Mouse (Mus musculus) B cell, adult 2 months (primary cell): Measurements from ENCODE around the gene Rangap1.
"Not testable (repeated sequence)": the region's sequence is repeated elsewhere in the genome, so short reads cannot be mapped to it uniquely, and the experiment has no call there.

Experiments
- DNase-seq, 2 experiments: peaks; one replicate each; pipeline ENCODE4 v3.0.0; 2022

Rangap1 gene

DNA sequence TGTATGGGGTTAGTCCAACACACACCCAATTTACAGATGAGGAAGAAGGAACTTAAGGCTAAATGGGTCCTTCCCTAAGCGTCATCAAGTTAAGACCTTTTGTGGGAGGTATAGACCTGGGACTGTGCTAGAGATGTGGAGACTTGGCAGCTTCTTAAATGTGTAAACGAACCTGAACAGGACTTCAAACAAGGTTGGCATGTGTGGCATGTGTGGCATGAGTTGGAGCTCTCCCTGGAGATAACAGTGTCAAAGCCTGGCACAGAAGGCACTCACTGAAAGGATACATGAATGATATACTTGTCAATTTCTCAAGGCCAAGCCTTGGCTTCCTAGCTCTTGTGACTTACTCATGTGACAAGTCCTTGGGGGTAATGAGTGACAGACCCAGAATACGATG is 6.0 kb downstream of the Rangap1 start:
- no peak for DNase-seq

DNA sequence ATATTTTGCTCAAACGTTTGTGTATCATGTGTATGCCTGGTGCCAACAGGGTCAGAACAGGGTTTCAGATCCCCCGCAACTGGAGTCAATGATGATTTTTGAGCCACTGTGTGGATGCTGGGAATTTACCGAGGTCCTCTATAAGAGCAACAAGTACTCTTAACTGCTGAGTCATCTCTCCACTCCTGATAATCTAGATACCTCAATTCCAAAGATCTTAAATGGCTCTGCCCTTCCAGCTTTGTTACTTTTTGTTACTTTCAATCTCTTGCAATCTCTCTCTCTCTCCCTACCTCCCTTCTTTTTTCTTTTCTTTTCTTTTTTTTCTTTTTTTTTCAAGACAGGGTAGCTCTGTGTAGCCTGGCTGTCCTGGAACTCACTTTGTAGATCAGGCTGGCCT is 10.3 kb downstream of the Rangap1 start:
- DNase-seq, result no peak

DNA sequence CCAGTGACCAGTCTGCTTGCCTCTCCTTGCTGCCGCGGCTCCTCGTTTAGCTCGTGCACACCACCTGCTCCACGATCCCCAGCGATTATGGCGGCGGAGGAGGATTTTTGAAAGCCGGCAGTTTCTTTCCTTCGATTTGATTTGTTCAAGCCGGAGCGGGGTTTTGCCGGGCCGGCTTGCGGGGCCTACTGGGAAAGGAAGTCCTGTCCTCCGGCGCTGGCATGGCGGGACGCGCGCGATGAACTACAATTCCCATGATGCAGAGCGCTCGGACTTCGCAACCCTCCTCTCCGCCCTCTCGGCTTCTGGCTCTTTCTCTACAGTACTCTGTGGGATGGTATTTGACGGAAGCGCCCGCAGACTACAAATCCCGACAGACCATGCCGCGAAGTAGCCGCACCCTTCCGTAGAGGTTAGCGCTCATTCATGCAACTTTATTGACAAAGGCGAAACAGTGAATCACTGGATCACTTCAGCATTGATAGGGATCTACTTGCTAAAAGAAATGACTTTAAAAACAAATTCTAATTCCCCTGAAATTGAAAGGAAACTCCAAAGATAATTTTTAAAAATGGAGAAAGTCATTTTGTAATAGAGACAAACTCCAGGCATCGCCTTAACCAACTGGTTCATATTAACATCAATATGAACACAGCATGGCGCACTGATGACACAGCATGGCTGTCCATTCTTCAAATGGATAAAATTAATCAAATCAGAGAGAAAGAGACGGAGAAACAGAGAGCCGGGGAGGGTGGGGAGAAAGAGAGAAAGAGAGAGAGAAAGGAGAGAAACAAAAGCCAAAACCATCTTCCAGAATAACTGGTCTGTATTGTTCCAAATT is 15.3 kb downstream of the Rangap1 start:
- peak; percentile 95 to 96 for DNase-seq

DNA sequence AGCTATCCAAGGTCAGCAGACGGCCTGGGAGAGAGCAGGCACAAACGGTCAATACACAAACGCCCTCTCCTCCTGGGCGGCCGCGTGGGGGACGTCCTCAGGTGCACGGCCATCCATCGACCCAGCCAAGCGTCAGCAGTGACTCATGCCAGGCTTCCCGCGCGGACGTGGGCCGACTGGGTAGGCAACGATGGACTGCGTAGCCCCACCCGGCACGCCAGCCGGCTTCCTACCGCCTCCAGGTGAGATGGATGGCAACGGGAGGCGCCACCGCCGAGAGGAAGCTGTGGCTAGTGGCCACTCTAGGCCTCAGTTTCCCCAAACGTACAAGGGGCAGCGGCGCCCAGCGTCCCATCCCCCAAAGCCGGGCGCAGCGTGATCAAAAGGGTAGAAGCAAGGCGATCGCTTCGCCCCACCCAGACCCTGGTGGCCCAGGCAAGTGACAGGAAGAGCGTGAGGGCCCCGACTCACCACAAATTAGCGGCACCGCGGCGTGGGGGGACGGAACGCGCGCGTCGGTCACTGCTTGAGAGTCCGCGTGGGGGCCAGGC is 16.0 kb downstream of the Rangap1 start:
- DNase-seq, result peak; percentile 35 to 45

DNA sequence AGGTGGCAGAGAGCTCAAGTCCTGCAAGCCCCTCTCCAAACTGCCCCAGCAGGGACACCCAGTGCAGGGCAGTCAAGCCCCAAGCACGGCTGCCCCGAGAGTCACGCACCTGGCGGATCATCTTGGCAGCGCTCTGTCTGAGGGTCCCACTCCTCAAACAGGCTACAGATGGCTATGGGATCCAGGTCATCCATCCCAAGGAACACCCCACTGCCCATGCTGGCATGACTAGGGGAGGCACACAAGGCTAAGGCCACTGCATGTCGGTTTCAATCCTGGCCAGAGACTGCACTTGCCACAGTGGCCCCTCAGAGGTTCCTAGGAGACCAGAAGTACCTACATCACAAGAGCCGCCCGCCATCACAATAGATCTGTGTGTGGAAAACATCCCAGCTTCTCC is 19.4 kb downstream of the Rangap1 start:
- DNase-seq, result no peak

DNA sequence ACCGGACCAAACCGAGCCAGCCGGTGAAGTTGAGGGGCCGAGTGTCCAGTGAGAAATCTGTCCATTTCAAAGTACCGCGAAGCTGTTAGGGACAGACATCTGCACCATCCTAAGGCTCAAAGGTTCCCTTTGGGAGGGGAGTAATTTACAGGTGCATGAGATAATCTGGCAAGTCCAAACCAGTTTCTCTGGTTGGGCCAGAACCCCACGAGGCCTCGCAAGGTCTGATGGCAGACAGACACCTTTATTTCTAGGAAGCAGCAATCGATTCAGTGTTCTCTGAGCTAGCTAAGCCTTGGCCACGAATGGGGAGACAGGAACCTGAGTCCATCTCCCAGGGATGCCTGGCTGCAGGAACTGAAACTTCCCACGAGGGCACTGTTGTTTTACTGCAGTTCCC is 21.7 kb downstream of the Rangap1 start:
- no peak for DNase-seq

DNA sequence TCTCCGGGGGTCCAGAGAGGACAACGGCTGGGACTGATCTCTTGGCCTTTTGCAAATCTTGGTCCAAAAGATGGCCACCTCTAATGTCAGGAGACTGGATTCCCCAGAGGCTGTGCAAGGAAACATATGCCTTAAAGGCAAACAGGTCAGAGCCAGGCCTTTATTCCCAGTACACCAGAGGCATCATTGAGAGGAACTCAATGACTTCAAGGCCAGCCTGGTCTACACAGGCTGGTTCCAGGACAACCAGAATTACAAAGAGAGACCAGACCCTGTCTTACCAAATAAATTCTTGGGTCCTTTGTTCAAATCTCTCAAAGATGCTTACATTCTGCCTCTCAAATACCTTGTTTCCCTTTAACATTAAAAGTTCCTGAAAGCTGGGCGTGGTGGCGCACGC is 23.0 kb downstream of the Rangap1 start:
- DNase-seq, result no peak

DNA sequence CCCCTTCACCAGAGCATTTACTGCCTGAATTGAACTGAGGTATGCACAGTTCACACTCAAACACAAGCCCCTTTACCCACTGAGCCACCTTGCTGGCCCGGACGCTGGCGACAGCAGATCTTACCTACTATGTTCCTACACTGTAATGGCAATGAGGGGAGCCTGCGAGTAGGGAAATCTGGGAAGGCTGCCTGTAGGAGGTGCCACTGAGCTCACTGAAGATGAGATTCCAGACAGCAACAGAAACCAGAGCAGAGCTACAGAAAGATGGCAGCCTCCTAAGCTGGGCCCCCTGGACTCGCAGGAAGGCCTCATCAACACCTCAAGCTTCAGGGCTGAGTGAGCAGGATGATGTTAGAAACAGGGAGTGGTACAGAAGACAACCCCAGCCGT is 26.2 kb downstream of the Rangap1 start:
- DNase-seq, result no peak

DNA sequence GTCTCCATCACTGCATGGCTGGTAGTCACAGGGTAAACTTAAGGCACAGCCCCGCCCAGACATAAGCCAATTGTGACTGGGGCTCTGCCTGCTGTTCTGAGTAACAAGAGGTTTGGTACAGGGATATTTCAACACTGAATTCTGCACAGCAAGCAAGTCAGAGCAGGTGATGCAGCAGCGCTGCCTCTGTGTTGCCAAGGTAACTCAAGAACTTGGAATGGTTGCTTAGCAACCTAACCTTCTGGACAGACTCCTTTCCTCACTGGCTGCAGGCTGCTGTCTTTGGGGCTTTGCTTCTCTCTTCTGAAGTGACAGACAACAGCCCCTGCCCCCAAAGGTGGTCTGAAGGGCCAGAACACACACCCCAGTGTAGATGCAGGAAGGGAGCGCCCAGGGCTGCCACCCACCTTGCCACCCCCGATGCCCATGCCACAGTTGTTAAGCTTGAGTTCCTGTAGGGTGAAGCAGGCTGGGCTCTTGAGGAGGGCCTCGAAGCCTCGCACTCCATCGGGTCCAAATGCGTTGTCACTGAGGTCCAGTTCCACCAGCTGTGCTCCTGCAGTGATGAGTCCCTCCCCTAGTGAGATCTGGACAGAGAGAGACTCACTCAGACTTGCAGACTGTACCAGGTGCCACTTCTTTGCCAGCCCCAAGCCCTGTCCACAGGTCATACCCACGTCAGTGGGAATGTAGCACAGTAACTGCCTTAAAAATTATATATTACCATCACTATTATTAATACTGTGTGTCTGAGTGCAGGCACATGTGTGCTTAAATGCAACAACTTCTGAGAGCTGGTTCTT is 26.8 kb downstream of the Rangap1 start:
- DNase-seq, result no peak

DNA sequence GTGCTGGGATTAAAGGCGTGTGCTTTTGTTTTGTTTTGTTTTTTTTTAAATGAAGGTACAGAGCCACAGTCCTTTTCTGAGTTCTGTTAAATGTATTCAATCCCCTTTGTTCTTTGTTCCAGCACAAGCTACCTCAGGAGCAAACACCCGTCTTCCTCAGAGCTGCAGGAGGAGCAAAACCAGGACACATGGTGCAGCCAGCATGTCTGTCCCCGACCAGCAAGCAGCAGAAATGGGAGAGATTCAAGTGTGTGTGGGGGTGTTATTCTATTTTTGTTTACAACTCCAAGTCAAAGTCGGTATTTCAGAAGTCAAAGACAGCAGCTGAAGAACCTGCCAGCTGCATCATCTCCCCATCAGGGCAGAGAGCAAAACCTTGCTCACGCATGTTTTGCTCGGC is 31.6 kb downstream of the Rangap1 start:
- DNase-seq, result no peak

DNA sequence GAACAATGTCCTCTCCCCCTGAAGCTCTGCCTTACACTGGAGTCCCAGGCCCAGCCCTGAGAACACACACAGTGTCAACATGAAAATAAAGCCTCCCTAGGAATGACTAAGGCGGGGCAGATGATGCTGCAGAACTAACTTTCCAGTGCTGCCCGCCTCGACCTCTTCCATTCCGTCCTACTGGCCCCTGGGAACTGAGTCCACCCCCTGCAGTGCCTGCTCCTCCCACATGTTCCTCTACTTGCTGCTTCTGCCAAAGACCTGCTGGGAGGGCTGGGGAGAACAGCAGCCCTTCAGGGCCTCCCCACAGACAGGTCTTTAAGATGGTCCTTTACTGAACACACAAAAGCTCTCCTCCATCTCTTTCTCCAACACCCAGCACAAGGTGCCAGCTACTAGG is 34.5 kb downstream of the Rangap1 start:
- DNase-seq, result no peak

DNA sequence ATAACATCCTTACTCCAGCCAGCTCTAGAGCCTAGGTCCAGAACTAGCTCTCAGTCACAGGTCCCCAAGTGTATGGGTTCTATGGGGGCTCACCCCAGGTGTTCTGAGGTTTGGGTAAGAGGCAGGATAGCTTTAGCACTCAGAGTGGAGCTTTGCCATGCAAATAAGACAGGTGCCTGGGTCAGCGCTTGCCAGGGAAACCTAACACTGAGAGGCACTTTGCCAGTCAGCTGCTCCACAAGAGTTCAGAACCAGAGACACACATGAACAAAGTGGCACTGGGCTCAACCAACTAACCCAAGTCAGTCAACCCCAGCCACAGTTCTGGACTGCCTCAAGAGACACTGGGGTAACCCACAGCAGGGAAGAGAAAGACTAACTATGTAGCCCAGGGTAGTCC is 35.6 kb downstream of the Rangap1 start:
- no peak for DNase-seq

DNA sequence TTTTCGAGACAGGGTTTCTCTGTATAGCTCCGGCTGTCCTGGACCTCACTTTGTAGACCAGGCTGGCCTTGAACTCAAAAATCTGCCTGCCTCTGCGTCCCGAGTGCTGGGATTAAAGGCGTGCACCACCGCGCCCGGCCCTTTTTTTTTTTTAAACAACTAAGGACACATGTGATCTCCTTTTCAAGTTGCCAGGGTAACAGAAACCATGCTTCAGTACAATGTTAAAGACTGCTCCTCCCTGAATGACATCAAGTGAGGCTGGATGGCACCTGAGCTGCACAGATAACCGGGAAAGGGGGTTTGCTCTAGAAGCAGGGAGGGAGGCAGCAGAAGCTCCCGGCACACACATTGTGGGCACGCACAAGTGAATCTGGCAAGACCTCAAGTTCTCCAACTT is 36.3 kb downstream of the Rangap1 start:
- DNase-seq, result no peak

DNA sequence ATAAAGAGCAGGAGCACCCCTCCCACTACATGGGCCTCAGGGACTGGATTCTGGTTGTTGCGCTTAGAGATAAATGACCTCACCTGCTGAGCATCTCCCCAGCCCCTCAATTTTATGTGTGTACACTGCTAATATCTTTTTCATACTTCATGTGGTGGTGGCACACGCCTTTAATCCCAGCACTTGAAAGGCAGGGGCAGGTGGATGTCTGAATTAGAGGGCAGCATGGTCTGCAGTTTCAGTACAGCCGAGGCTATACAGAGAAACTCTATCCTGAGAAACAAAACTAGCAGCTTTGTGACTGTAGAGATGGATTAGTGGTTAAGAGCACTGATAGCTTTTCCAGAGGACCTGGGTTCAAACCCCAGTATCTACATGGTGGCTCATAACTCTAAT is 42.2 kb downstream of the Rangap1 start:
- DNase-seq, result no peak

DNA sequence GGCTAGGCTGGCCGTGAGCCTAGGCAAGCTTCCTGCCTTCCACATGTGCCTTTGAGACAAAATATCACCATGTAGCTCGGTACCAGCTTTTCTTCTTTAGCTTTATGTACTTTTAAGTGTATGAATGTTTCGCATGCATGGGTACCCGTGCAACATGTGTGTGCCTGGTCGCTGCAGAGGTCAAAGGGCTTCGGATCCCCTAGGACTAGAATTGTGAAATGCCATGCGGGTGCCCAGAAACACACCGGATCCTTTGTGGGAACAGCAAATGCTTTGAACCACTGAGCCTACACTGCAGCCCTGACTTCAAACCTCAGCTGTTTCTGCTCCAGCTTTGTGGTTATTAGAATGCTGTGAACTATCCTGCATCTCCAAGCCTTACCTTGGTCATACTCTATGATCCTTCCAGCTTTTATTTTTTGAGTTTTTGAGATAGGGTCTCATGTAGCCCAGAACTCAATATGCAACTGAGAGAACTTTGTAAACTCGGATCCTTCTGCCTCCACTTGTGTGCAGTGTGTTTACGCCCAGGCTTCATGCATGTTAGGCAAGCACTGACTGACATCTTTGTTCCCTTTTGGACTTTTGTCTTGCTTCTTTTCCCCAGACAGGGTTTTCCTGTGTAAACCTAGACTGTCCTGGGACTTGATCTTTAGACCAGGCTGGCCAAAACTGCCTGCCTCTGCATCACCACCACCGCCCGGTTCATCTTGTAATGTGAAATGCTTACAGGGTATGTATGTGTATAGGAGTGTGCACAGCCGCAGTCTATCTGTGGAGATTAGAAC is 42.8 kb downstream of the Rangap1 start:
- no peak for DNase-seq

DNA sequence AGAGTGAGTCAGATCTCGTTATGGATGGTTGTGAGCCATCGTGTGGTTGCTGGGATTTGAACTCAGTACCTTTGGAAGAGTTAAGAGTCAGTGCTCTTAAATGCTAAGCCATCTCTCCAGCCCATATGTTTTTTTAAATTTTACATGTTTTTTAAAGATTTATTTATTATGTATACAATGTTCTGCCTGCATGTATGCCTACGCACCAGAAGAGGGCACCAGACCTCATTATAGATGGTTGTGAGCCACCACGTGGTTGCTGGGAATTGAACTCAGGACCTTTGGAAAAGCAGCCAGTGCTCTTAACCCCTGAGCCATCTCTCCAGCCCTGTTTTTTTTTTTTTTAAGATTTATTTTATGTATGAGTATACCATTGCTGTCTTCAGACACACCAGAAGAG is 44.0 kb downstream of the Rangap1 start:
- DNase-seq, result not testable (repeated sequence)

DNA sequence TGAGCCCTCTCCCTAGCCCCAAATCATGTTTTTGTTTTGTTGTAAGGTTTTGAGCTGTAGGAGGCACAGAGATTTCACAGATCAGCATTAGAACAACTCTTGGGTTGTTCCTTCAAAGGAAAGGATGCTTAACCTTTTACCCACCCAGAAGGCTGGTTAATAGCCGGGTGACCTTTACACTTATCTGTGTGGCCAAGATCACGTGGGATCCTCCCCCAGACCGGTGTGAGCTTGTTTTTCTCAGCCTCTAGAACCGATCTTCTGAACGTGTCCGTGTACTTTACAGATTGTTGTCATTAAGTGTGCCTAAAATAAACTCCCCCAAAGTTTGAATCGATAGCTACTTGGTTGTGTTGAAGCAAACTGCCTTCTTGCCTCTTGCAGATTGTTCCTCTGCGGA is 44.7 kb downstream of the Rangap1 start:
- DNase-seq, result no peak

DNA sequence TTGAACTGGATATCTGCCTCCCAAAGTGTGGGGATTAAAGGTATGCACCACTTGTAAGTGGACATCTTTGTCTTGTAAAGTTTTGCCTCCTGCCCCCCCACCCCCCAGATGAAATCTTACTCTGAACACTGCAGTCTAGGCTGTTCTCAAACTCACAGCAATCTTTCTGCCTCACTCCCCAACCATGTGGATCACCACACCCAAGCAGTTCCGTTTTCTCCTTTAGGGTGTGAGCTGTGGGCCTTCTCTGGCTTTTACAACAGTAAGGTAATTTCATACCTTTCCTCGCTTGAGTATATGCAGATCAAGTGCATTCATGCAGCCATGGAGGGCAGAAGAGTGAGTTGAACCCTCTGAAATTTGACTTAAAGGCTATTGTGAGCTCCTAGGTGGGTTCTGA is 45.2 kb downstream of the Rangap1 start:
- DNase-seq, result no peak

DNA sequence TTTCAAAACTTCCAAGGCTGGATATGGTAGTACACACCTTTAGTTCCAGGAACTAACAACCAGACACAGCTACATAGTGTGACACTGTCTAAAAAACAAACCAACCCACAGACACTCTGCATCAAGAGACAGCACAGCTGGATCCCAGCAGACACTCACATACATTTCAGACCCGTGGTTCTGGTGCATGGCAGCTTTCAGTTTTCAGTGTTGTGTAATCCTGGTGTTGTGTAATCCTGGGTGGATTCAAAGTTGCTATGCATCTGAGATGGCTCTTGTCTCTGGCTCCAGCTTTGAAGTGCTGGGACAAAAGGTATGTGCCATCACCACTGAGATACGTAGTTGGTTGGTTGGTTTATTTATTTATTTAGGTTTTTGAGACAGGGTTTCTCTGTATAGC is 46.8 kb downstream of the Rangap1 start:
- no peak for DNase-seq

DNA sequence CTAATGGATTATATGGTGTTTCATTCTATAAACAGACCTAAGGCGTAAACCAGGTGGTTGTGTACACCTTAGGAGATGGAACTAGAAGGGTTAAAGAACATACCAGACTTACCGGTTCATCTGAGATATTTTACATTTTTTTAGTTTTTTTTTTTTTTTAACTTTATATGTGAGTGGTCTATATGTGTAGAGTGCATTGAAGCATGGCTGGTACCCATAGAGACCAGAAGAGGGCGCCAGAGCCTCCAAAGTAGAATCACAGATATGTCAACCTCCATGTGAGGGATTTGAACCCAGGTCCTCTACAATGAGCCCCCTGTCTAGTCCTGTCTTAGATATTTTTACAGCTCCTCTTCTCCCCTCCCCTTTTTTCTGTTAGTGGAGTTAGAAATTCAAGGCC is 47.5 kb downstream of the Rangap1 start:
- DNase-seq, result peak; percentile 61 to 62

DNA sequence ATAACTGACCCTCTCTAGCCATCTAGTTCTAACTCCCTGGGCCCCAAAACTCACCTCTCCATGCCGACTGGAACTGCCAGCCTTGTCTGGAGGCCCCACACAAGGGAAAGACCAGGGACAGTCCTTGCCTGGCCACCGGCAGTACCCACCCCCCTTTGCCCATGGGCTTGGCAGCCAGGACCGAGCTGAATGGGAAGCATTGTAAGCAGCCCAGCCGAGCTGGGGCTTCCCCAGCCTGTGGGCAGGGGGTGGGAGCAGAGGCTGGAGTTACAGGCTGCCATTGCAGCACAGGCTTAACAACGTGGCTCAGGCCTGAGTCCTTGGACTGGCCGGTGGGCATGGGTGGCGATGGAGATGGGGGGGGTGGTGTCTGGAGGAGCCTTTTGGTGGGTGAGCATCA is 48.2 kb downstream of the Rangap1 start, which contains the start of gene Chadl:
Gene Chadl (minus strand): TSS at position 113 of the 400 bp plus-strand sequence.
- DNase-seq, result no peak

DNA sequence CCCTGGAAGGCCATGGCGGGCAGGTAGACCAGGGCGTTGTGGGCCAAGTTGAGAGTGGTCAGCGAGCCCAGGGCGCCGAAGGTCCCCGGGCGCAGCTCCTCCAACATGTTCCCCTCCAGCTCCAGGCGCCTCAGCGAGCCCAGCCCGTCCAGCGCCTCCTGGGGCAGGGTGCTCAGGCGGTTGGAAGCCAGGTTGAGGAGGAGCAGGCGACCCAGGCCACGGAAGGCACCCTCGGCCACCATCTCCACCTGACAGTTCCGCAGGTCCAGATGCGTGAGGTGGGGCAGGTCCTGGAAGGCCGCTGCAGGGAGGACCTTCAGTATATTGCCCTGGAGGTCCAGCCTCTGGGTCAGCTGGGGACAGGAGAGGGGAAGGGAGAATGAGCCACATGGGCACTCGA is 50.4 kb downstream of the Rangap1 start:
- DNase-seq, result no peak
